Mouse (Mus musculus): Measurements from ENCODE around the gene Trmt10a.

DNA sequence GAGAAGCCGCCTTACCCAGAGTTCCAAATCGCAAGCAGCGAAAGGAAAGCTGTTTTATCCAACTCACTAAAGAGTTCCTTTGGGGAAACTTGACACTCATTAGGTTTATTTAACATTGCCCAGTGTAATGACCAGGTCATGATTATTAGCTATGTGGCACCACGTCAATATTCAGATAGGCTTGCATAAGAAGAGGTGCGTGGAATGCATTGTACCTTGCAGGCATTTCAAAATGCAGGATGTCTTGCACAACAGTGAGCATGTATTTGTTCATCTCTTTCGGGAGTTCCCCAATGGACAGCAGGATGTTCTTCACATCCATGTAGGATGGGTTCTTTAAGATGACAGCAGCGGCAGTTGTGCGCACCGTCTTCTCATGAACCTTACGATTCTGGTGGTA, 36.4 kb upstream of the Trmt10a start:
- TF ChIP-seq CTCF (IDR thresholded peaks at IDR 0.05; ENCODE audit: borderline replicate concordance, insufficient read depth, low read depth, low read length) (no peak), POLR2A (IDR thresholded peaks at IDR 0.05; ENCODE audit: borderline replicate concordance, insufficient read depth, low read length) (no peak)
